Mouse (Mus musculus): ENCODE results near the gene Wdpcp.

DNA sequence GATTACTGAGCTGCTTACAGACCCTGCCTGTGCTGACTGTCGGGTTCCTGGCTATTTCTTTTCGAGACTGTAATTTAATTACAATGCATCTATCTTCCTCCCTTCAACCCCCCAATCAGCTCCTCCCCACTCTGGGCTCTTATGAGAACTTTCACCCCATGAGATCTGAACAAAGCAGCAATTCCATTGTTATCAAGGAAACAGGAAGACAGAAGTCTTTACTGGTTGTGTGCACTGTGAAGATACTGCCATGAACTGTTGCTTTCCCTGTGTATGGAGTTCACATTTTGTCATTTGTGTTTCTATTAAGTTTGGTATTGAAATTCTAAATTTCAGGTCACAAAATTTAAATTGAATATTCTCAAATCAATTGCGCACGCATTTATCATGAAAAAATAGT, 177.5 kb downstream of the Wdpcp start:
- TF ChIP-seq POLR2A (IDR thresholded peaks at IDR 0.05; ENCODE audit: borderline replicate concordance, low read depth, low read length) (no peak), CTCF (IDR thresholded peaks at IDR 0.05; ENCODE audit: low read depth, low read length) (no peak)

Measured in bone marrow macrophage, adult 2 months (primary cell).